Mouse (Mus musculus) intestine, postnatal 0 days (tissue): Measurements from ENCODE around the gene Kdm6b. TPM values are rescaled to one million over a fixed set of nuclear protein-coding genes. Genes with fewer than 3 reads are reported as not detected.

Source experiments
- ATAC-seq: fragments of 200-750 bp; cut with Nextera tagmentation; 2 replicates; pipeline ENCODE4 v1.8.0; 2017; ENCODE audit warnings: mild to moderate bottlenecking, moderate TSS enrichment, moderate library complexity
- H3K27ac ChIP-seq: fragments of 300-500 bp; sonication (generic); 2 replicates; pipeline ENCODE4 v1.5.1; 2014; ENCODE audit warnings: mild to moderate bottlenecking, low read depth, low read length, moderate library complexity
- H3K27me3 ChIP-seq: fragments of 300-500 bp; sonication (generic); replicated peaks from 2 replicates; pipeline ENCODE4 v1.6.1; 2014; ENCODE audit warnings: low read length, mixed read lengths; ENCODE audit not compliant: control insufficient read depth, insufficient read depth
- H3K36me3 ChIP-seq: fragments of 300-500 bp; sonication (generic); 2 replicates; pipeline ENCODE4 v1.6.1; 2014; ENCODE audit warnings: mild to moderate bottlenecking, moderate library complexity; ENCODE audit not compliant: control insufficient read depth, insufficient read depth
- H3K4me1 ChIP-seq: fragments of 300-500 bp; sonication (generic); replicated peaks from 2 replicates; pipeline ENCODE4 v1.6.1; 2014; ENCODE audit warnings: antibody characterized with exemption, low read length, mixed read lengths; ENCODE audit not compliant: control insufficient read depth, insufficient read depth
- H3K4me2 ChIP-seq: fragments of 300-500 bp; sonication (generic); replicated peaks from 2 replicates; pipeline ENCODE4 v1.6.1; 2014; ENCODE audit warnings: low read depth, mild to moderate bottlenecking, moderate library complexity
- H3K4me3 ChIP-seq: fragments of 300-500 bp; sonication (generic); 2 replicates; pipeline ENCODE4 v1.5.1; 2014; ENCODE audit warnings: low read depth, low read length
- H3K9ac ChIP-seq: fragments of 300-500 bp; sonication (generic); 2 replicates; pipeline ENCODE4 v1.6.1; 2014; ENCODE audit warnings: mild to moderate bottlenecking, low read depth, low read length
- H3K9me3 ChIP-seq: fragments of 300-500 bp; sonication (generic); 2 replicates; pipeline ENCODE4 v1.6.1; 2016; ENCODE audit warnings: mixed run types; ENCODE audit not compliant: control insufficient read depth
- CTCF ChIP-seq: sonication (generic); IDR thresholded peaks from 2 replicates; pipeline ENCODE4 v1.5.1; 2016; ENCODE audit warnings: low read depth, mild to moderate bottlenecking, control low read depth, antibody characterized with exemption, moderate library complexity
- WGBS: fragments of 180-500 bp; shearing (Covaris S2); extraction: QIAGEN DNeasy Blood & Tissue Kit; methylation state at CpG from one replicate; pipeline ENCODE4 v1.1.7; 2014; 5-methylcytosine and 5-hydroxymethylcytosine counted together
- polyA plus RNA-seq: library from polyadenylated mRNA; unstranded; fragments of >200 nt; fragmentation: Nextera tagmentation; extraction: Ambion mirVana; gene quantifications from 2 replicates; pipeline ENCODE4 v1.2.1, GENCODE M21; 2015

The Kdm6b gene
- polyA plus RNA-seq, 1 experiment from 2014 or later, result 18.2 TPM

DNA sequence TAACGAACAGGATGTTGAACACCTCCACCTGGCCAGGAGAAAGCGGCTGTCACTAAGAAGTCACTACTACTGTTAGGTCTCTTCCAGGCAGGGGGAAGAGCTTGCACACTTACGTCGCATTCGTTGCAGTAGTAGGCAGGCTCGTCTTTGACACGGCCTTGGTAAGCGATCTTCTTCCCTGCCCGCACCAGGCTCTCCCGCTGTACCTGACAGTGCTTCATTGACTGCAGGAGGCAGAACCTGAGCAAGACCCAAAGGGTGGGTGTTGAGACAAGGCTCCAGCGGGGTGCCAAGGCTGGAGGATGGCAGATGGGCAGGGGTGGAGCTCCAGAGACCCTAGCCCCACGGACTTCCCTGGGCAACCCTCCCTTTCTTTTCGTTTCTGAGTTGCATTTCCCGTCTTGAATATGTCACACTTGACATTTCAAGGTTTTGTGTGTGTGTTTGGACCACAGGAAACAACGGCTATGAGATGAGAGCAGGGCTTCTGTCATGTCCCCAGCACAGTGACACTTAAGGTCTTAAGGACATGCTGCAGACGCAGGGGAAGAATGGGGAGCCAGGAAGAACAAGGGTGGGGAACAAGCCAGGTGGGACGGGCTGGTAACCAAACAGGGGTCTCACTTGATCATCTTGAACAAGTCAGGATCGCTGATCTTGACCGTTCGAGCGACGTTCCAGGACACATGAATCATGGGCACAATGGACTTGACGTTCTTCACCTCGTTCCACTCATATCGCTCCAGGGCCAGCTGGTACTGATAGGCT, 13.2 kb downstream of the Kdm6b start:
- 0 out of 2 replicates have a peak overlapping the region, but pooled peaks have one; percentile 3 for H3K4me2 ChIP-seq
- no peak overlapping the region for H3K9ac ChIP-seq
- 0 out of 2 replicates have a peak overlapping the region, but pooled peaks have one; percentile 41 for H3K27ac ChIP-seq
- H3K36me3 ChIP-seq, result peaks cover 54% of the 10 kb centered on the region
- H3K27me3 ChIP-seq, result no peaks in the 10 kb centered on the region
- ATAC-seq, result no peak
- no peaks in the 10 kb centered on the region for H3K9me3 ChIP-seq
- no peak overlapping the region for H3K4me3 ChIP-seq
- 81% methylated on average over 25 of the region's 25 CpGs for WGBS
- TF ChIP-seq CTCF, result no peak
- 0 out of 2 replicates have a peak, but pooled peaks cover 5% of the 10 kb centered on the region for H3K4me1 ChIP-seq

GRCm38 (mm10) chr11:69399201-69400082, 14.0 kb downstream of the Kdm6b start:
- Histone ChIP-seq H3K27ac (0 out of 2 replicates have a peak overlapping the region, but pooled peaks have one; percentile 41), H3K27me3 (no peaks in the 10 kb centered on the region), H3K4me1 (0 out of 2 replicates have a peak, but pooled peaks cover 5% of the 10 kb centered on the region), H3K36me3 (peaks cover 45% of the 10 kb centered on the region), H3K9me3 (no peaks in the 10 kb centered on the region), H3K4me2 (0 out of 2 replicates have a peak overlapping the region, but pooled peaks have one; percentile 21), H3K9ac (no peak overlapping the region), H3K4me3 (no peak overlapping the region)
- no peak for ATAC-seq
- WGBS, result 60% methylated on average over 65 of the region's 66 CpGs
- no peak for TF ChIP-seq CTCF

DNA sequence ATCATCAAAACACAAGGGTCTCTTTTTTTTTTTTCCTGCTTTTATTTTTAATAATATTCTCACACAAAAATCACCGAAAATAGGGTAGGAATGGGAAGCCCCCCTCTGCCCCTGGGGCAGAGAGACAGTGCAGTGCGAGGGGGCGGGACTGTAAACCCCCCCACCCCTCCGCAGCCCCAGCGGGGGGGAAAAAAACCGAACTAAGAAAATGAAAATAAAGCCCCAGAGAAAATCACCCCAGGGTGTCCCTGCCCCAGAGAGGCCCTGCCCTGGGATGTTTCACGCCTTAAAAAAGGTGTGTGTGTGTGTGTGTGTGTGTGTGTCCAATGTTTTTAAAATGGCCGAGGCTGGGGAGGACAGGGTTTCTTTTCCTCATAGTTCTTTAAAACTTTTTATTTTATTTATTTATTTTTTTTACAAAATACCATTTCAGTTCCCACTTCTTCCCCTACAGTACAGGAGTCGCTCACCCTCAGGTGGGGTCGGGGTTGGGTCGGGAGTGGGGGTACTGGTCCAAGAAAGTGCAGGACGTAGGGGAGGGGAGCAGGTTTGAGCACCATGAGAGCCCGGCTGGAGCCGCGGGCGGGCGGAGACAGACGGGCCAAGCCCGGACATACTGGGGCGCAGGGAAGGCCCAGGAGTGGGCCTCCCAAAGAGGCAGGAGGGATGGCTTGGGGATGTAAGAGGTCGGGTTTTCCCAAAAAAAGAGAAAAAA, 14.8 kb downstream of the Kdm6b start:
- Histone ChIP-seq H3K27me3 (no peaks in the 10 kb centered on the region), H3K9ac (no peak overlapping the region), H3K27ac (peak overlapping the region; percentile 23), H3K9me3 (no peaks in the 10 kb centered on the region), H3K4me3 (no peak overlapping the region), H3K4me2 (peak overlapping the region; percentile 76; the same call in 1 of the 2 replicates), H3K36me3 (peaks cover 37% of the 10 kb centered on the region), H3K4me1 (0 out of 2 replicates have a peak, but pooled peaks cover 5% of the 10 kb centered on the region)
- no peak for TF ChIP-seq CTCF
- 50% methylated on average over 21 of the region's 21 CpGs for WGBS
- ATAC-seq, result no peak

- Histone ChIP-seq H3K4me1 (0 out of 2 replicates have a peak, but pooled peaks cover 5% of the 10 kb centered on the region), H3K27ac (peak within 1 kb of the TSS; percentile 64), H3K27me3 (no peaks in the 10 kb centered on the region), H3K36me3 (peaks cover 32% of the 10 kb centered on the region), H3K4me3 (peak within 1 kb of the TSS; percentile 26), H3K4me2 (peak within 1 kb of the TSS; percentile 76), H3K9me3 (no peaks in the 10 kb centered on the region), H3K9ac (peak within 1 kb of the TSS; percentile 42; the same call in 1 of the 2 replicates)
- TF ChIP-seq CTCF, result no peak
- WGBS, result 24% methylated on average over 16 of the region's 16 CpGs
- no peak for ATAC-seq
Measured at GRCm38 (mm10) chr11:69398059-69398458, 15.4 kb downstream of the Kdm6b start, which contains the start of gene Tmem88. TSS of gene Tmem88 (minus strand) at chr11:69398234.

DNA sequence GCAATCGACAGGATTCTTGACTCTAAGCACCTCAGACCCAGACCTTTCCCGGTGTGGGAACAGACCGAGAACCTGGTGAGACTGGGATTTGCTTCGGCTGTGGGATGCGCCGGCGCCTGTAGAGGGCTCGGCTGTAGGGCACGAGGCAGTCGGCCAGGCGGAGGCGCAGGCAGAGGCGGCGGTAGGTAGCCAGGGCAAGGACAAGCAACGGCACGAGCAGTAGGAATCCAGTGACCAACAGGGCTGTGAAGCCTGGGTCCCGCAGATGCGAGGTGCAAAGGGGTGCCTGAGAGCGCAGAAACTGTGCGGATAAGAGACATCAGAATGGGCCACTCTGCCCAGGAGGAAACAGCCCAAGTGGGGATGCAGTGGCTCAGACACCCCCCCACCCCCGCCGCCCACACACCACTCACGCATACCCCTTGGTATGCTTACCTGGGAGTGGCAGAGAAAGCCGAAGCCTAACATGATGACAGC, 15.9 kb downstream of the Kdm6b start:
- 35% methylated on average over 24 of the region's 24 CpGs for WGBS
- Histone ChIP-seq H3K27me3 (no peaks in the 10 kb centered on the region), H3K27ac (peak overlapping the region; percentile 64), H3K9me3 (no peaks in the 10 kb centered on the region), H3K9ac (peak overlapping the region; percentile 42; the same call in 1 of the 2 replicates), H3K4me2 (peak overlapping the region; percentile 76), H3K4me1 (0 out of 2 replicates have a peak, but pooled peaks cover 5% of the 10 kb centered on the region), H3K4me3 (peak overlapping the region; percentile 26), H3K36me3 (peaks cover 32% of the 10 kb centered on the region)
- TF ChIP-seq CTCF, result peak; percentile 34
- ATAC-seq, result no peak
